Mouse (Mus musculus) MEL (cell line): ENCODE results near the gene Mnt. TPM values are rescaled to one million over a fixed set of nuclear protein-coding genes. Genes with fewer than 3 reads are reported as not detected.
A peak's percentile ranks its signal among the peaks of the same experiment; 100 is the strongest.

Experiments
- DNase-seq: peaks from one replicate; pipeline ENCODE4 v3.0.0; 2011; ENCODE audit warnings: low read depth, low spot score
- H3K27ac ChIP-seq: 2 replicates; pipeline ENCODE4 v1.5.1; 2012; ENCODE audit warnings: low read depth, mild to moderate bottlenecking, control low read depth, low read length, moderate library complexity; ENCODE audit not compliant: control insufficient read depth
- H3K27me3 ChIP-seq, 2 experiments: fragments of 150-350 bp in 1 of 2; sonication (generic) in 1 of 2; 2 replicates each; pipeline ENCODE4 v1.6.1; 2012; ENCODE audit warnings: low read length in 2 of 2, mild to moderate bottlenecking in 2 of 2, improper control_type of control experiment in 1 of 2, moderate library complexity in 1 of 2; ENCODE audit not compliant: insufficient read depth in 2 of 2, control insufficient read depth in 1 of 2
- H3K36me3 ChIP-seq, 2 experiments: 2 replicates each; pipeline ENCODE4 v1.6.1; 2012 to 2014; ENCODE audit warnings: low read length in 2 of 2, improper control_type of control experiment in 1 of 2, inconsistent platforms in 1 of 2, mild to moderate bottlenecking in 1 of 2; ENCODE audit not compliant: insufficient read depth in 2 of 2, control insufficient read depth in 1 of 2
- H3K4me1 ChIP-seq, 2 experiments: fragments of 150-350 bp in 1 of 2; sonication (generic) in 1 of 2; 2 replicates each; pipeline ENCODE4 v1.6.1; 2012; ENCODE audit warnings: low read length in 2 of 2, improper control_type of control experiment in 1 of 2, mild to moderate bottlenecking in 1 of 2; ENCODE audit not compliant: insufficient read depth in 2 of 2, control insufficient read depth in 1 of 2
- H3K4me3 ChIP-seq, 2 experiments: fragments of 150-350 bp in 1 of 2; sonication (generic) in 1 of 2; 2 replicates each; pipeline ENCODE4 v1.5.1; 2012; ENCODE audit warnings: low read depth in 2 of 2, low read length in 2 of 2, mild to moderate bottlenecking in 2 of 2, moderate library complexity in 2 of 2, control low read depth in 1 of 2, improper control_type of control experiment in 1 of 2; ENCODE audit not compliant: control insufficient read depth in 1 of 2, insufficient read depth in 1 of 2
- H3K79me2 ChIP-seq: 2 replicates; pipeline ENCODE4 v1.6.1; 2012; ENCODE audit warnings: mild to moderate bottlenecking, low read length, moderate library complexity; ENCODE audit not compliant: control insufficient read depth, poor library complexity, insufficient read depth
- H3K9ac ChIP-seq: 2 replicates; pipeline ENCODE4 v1.6.1; 2012; ENCODE audit warnings: low read depth, mild to moderate bottlenecking, control low read depth, low read length, moderate library complexity; ENCODE audit not compliant: control insufficient read depth, poor library complexity, severe bottlenecking
- H3K9me3 ChIP-seq: fragments of 150-350 bp; sonication (generic); replicated peaks from 2 replicates; pipeline ENCODE4 v1.6.1; 2012; ENCODE audit warnings: mild to moderate bottlenecking, low read length, improper control_type of control experiment, moderate library complexity; ENCODE audit not compliant: insufficient read depth
- CHD2 ChIP-seq: IDR thresholded peaks from 2 replicates; pipeline ENCODE4 v1.6.1; 2011; ENCODE audit warnings: low read length, improper control_type of control experiment
- CTCF ChIP-seq, 3 experiments: IDR thresholded peaks in 2 of 3; conservative IDR thresholded peaks in 1 of 3; 2 replicates each; pipeline ENCODE4 v1.5.1; 2011 to 2012; ENCODE audit warnings: low read length in 3 of 3, low read depth in 2 of 3, mild to moderate bottlenecking in 2 of 3, improper control_type of control experiment in 1 of 3, inconsistent platforms in 1 of 3, mixed read lengths in 1 of 3, moderate library complexity in 1 of 3; ENCODE audit not compliant: control insufficient read depth in 1 of 3, insufficient read depth in 1 of 3, poor library complexity in 1 of 3, severe bottlenecking in 1 of 3
- E2F4 ChIP-seq: IDR thresholded peaks from 2 replicates; pipeline ENCODE4 v1.6.1; 2011; ENCODE audit warnings: low read depth, low read length, improper control_type of control experiment, borderline replicate concordance
- ELF1 ChIP-seq: IDR thresholded peaks from 2 replicates; pipeline ENCODE4 v1.6.1; 2014; ENCODE audit warnings: low read depth, mild to moderate bottlenecking, inconsistent platforms, low read length, improper control_type of control experiment, moderate library complexity
- EP300 ChIP-seq, 2 experiments: IDR thresholded peaks; 2 replicates each; pipeline ENCODE4 v1.6.1; 2011; ENCODE audit warnings: improper control_type of control experiment in 2 of 2, low read length in 2 of 2, low read depth in 1 of 2, mild to moderate bottlenecking in 1 of 2
- HCFC1 ChIP-seq: IDR thresholded peaks from 2 replicates; pipeline ENCODE4 v1.6.1; 2012; ENCODE audit warnings: low read depth, mild to moderate bottlenecking, inconsistent platforms, low read length, improper control_type of control experiment, moderate library complexity
- JUND ChIP-seq: IDR thresholded peaks from 2 replicates; pipeline ENCODE4 v1.6.1; 2011; ENCODE audit warnings: low read depth, mild to moderate bottlenecking, improper control_type of control experiment, low read length
- MAZ ChIP-seq: IDR thresholded peaks from 2 replicates; pipeline ENCODE4 v1.6.1; 2012; ENCODE audit warnings: low read depth, mild to moderate bottlenecking, inconsistent platforms, low read length, improper control_type of control experiment
- MXI1 ChIP-seq: IDR thresholded peaks from 2 replicates; pipeline ENCODE4 v1.6.1; 2011; ENCODE audit warnings: mild to moderate bottlenecking, low read depth, low read length, improper control_type of control experiment
- MYC ChIP-seq: IDR thresholded peaks from 2 replicates; pipeline ENCODE4 v1.6.1; 2011; ENCODE audit warnings: low read depth, mild to moderate bottlenecking, low read length, improper control_type of control experiment, moderate library complexity
- NELFE ChIP-seq: IDR thresholded peaks from 2 replicates; pipeline ENCODE4 v1.6.1; 2011; ENCODE audit warnings: low read depth, low read length, improper control_type of control experiment
- POLR2A ChIP-seq, 2 experiments: IDR thresholded peaks; 2 replicates each; pipeline ENCODE4 v1.6.1; 2011 to 2012; ENCODE audit warnings: low read length in 2 of 2, mild to moderate bottlenecking in 2 of 2, control low read depth in 1 of 2, improper control_type of control experiment in 1 of 2, low read depth in 1 of 2, moderate library complexity in 1 of 2; ENCODE audit not compliant: control insufficient read depth in 1 of 2, insufficient read depth in 1 of 2, poor library complexity in 1 of 2
- POLR2AphosphoS2 ChIP-seq: IDR thresholded peaks from 2 replicates; pipeline ENCODE4 v1.6.1; 2011; ENCODE audit warnings: low read length, improper control_type of control experiment
- POLR2AphosphoS5 ChIP-seq: IDR thresholded peaks from 2 replicates; pipeline ENCODE4 v1.6.1; 2012; ENCODE audit warnings: low read depth, borderline replicate concordance, mild to moderate bottlenecking, inconsistent platforms, low read length, moderate library complexity, mixed read lengths
- RAD21 ChIP-seq: IDR thresholded peaks from 2 replicates; pipeline ENCODE4 v1.6.1; 2011; ENCODE audit warnings: mild to moderate bottlenecking, low read depth, low read length, improper control_type of control experiment
- RCOR1 ChIP-seq: IDR thresholded peaks from 2 replicates; pipeline ENCODE4 v1.6.1; 2012; ENCODE audit warnings: low read depth, mild to moderate bottlenecking, inconsistent platforms, low read length, improper control_type of control experiment
- SIN3A ChIP-seq: IDR thresholded peaks from 2 replicates; pipeline ENCODE4 v1.6.1; 2012; ENCODE audit warnings: low read length, improper control_type of control experiment, inconsistent platforms
- SMC3 ChIP-seq: IDR thresholded peaks from 2 replicates; pipeline ENCODE4 v1.6.1; 2011; ENCODE audit warnings: low read depth, low read length, improper control_type of control experiment
- TAL1 ChIP-seq: IDR thresholded peaks from 2 replicates; pipeline ENCODE4 v1.6.1; 2012; ENCODE audit warnings: mild to moderate bottlenecking, inconsistent platforms, low read length, moderate library complexity, mixed read lengths
- TCF12 ChIP-seq: IDR thresholded peaks from 2 replicates; pipeline ENCODE4 v1.6.1; 2014; ENCODE audit warnings: low read depth, mild to moderate bottlenecking, inconsistent platforms, low read length, improper control_type of control experiment, moderate library complexity
- USF1 ChIP-seq: IDR thresholded peaks from 2 replicates; pipeline ENCODE4 v1.6.1; 2014; ENCODE audit warnings: low read depth, mild to moderate bottlenecking, inconsistent platforms, low read length, improper control_type of control experiment, moderate library complexity
- USF2 ChIP-seq, 2 experiments: IDR thresholded peaks; 2 replicates each; pipeline ENCODE4 v1.6.1; 2011 to 2012; ENCODE audit warnings: improper control_type of control experiment in 2 of 2, low read length in 2 of 2, borderline replicate concordance in 1 of 2, inconsistent platforms in 1 of 2, low read depth in 1 of 2, mild to moderate bottlenecking in 1 of 2; ENCODE audit not compliant: insufficient read depth in 1 of 2
- ZC3H11A ChIP-seq: IDR thresholded peaks from 2 replicates; pipeline ENCODE4 v1.6.1; 2012; ENCODE audit warnings: low read depth, mild to moderate bottlenecking, inconsistent platforms, low read length, improper control_type of control experiment
- ZMIZ1 ChIP-seq: IDR thresholded peaks from 2 replicates; pipeline ENCODE4 v1.6.1; 2012; ENCODE audit warnings: low read depth, mild to moderate bottlenecking, inconsistent platforms, low read length, improper control_type of control experiment, moderate library complexity
- ZNF384 ChIP-seq: IDR thresholded peaks from 2 replicates; pipeline ENCODE4 v1.6.1; 2012; ENCODE audit warnings: low read depth, mild to moderate bottlenecking, inconsistent platforms, low read length, improper control_type of control experiment
- polyA plus RNA-seq, 2 experiments: library from polyadenylated mRNA; stranded (reverse) in 1 of 2; unstranded in 1 of 2; fragments of >175 nt in 1 of 2; fragments of >200 nt in 1 of 2; gene quantifications; 2 replicates each; pipeline versions ENCODE4 v1.2.1 to v1.2.4; 2012; ENCODE audit warnings: low replicate concordance in 2 of 2, low read depth in 1 of 2; ENCODE audit not compliant: insufficient read length in 2 of 2, insufficient read depth in 1 of 2, missing spikeins in 1 of 2
- total RNA-seq: library from RNA; depleted of rRNA; stranded (reverse); fragments of 300-350 nt; gene quantifications from 2 replicates; pipeline ENCODE4 v1.2.3, GENCODE M21; 2012

Mnt gene
- total and polyA plus RNA-seq, 3 experiments, result 5.8 to 37.3 TPM; not detected in 1

GRCm38 (mm10) chr11:74845784-74846183, 15.1 kb downstream of the Mnt start (continued):
- TF ChIP-seq RAD21 (peak; percentile 78), MAZ (no peak), USF2 (IDR thresholded peaks at IDR 0.05; ENCODE audit: borderline replicate concordance in 1 of 2, insufficient read depth in 1 of 2, low read depth in 1 of 2, low read length in 2 of 2) (no peak), USF1 (peak; percentile 40; the same call in 1 of the 2 replicates), TCF12 (no peak), NELFE (no peak), ZMIZ1 (no peak), CHD2 (no peak), JUND (no peak), E2F4 (no peak), EP300 (IDR thresholded peaks at IDR 0.05; ENCODE audit: low read depth in 1 of 2, low read length in 2 of 2) (no peak)

GRCm38 (mm10) chr11:74847919-74848521, 17.3 kb downstream of the Mnt start:
- Histone ChIP-seq H3K27me3 (no peaks in the 10 kb centered on the region), H3K36me3 (no peaks in the 10 kb centered on the region), H3K9me3 (no peaks in the 10 kb centered on the region), H3K79me2 (no peaks in the 10 kb centered on the region), H3K4me1 (no peaks in the 10 kb centered on the region), H3K4me3 (no peak overlapping the region; a peak in 1 of 4 replicates), H3K27ac (no peak overlapping the region), H3K9ac (0 out of 2 replicates have a peak overlapping the region, but pooled peaks have one; percentile 1)
- DNase-seq, result peak; percentile 88
- TF ChIP-seq MYC (peak; percentile 69), CHD2 (no peak), POLR2A (IDR thresholded peaks at IDR 0.05; ENCODE audit: control insufficient read depth in 1 of 2, insufficient read depth in 1 of 2, low read depth in 1 of 2, low read length in 2 of 2, poor library complexity in 1 of 2) (no peak), CTCF (IDR thresholded peaks at IDR 0.05 in 2 of 3, conservative IDR thresholded peaks at IDR 0.05 in 1 of 3; ENCODE audit: control insufficient read depth in 1 of 3, insufficient read depth in 1 of 3, low read depth in 2 of 3, low read length in 3 of 3, poor library complexity in 1 of 3, severe bottlenecking in 1 of 3) (peak; percentile 83 to 98 (median 94)), SMC3 (peak; percentile 90), POLR2AphosphoS5 (no peak), EP300 (IDR thresholded peaks at IDR 0.05; ENCODE audit: low read depth in 1 of 2, low read length in 2 of 2) (no peak), RCOR1 (no peak), SIN3A (peak; percentile 71), RAD21 (peak; percentile 99), ZNF384 (peak; percentile 49; the same call in 1 of the 2 replicates), MAZ (peak; percentile 42; the same call in 1 of the 2 replicates), E2F4 (no peak), ZC3H11A (peak; percentile 90), POLR2AphosphoS2 (no peak), HCFC1 (no peak), ELF1 (peak; percentile 36; the same call in 1 of the 2 replicates), TAL1 (no peak), USF2 (IDR thresholded peaks at IDR 0.05; ENCODE audit: borderline replicate concordance in 1 of 2, insufficient read depth in 1 of 2, low read depth in 1 of 2, low read length in 2 of 2) (no peak), MXI1 (peak; percentile 42; the same call in 1 of the 2 replicates)
